Mouse (Mus musculus) heart, embryonic 16.5 days (tissue): ENCODE measurements at regions not wholly inside any gene's neighbourhood (a gene's known extent, or its start where the extent isn't known, plus 50 kb on each side); places are given as distances from the start of the nearest gene placed in this dataset.

Experiments
- ATAC-seq: fragments of 200-750 bp; cut with Nextera tagmentation; replicated peaks from 2 replicates; pipeline ENCODE4 v1.8.0; 2017; ENCODE audit warnings: moderate number of reproducible peaks; ENCODE audit not compliant: insufficient read depth, low FRiP score; ENCODE audit errors: extremely low read depth
- H3K27ac ChIP-seq: fragments of 300-500 bp; sonication (generic); 2 replicates; pipeline ENCODE4 v1.5.1; 2014; ENCODE audit warnings: mild to moderate bottlenecking, low read length, control low read depth, moderate library complexity
- H3K27me3 ChIP-seq: fragments of 300-500 bp; sonication (generic); 2 replicates; pipeline ENCODE4 v1.6.1; 2014; ENCODE audit warnings: low read length, mixed read lengths; ENCODE audit not compliant: control insufficient read depth, insufficient read depth
- H3K36me3 ChIP-seq: fragments of 300-500 bp; sonication (generic); 2 replicates; pipeline ENCODE4 v1.6.1; 2014; ENCODE audit not compliant: control insufficient read depth, insufficient read depth
- H3K4me1 ChIP-seq: fragments of 300-500 bp; sonication (generic); 2 replicates; pipeline ENCODE4 v1.6.1; 2014; ENCODE audit warnings: low read length, mixed read lengths; ENCODE audit not compliant: control insufficient read depth, insufficient read depth
- H3K4me2 ChIP-seq: fragments of 300-500 bp; sonication (generic); 2 replicates; pipeline ENCODE4 v1.6.1; 2014; ENCODE audit warnings: low read depth, mild to moderate bottlenecking, control low read depth, low read length
- H3K4me3 ChIP-seq: fragments of 300-500 bp; sonication (generic); 2 replicates; pipeline ENCODE4 v1.5.1; 2014; ENCODE audit warnings: mild to moderate bottlenecking, control low read depth, low read length
- H3K9ac ChIP-seq: fragments of 300-500 bp; sonication (generic); 2 replicates; pipeline ENCODE4 v1.6.1; 2014; ENCODE audit warnings: low read length, control low read depth
- H3K9me3 ChIP-seq: fragments of 300-500 bp; sonication (generic); replicated peaks from 2 replicates; pipeline ENCODE4 v1.6.1; 2016; ENCODE audit warnings: low read length; ENCODE audit not compliant: control insufficient read depth
- WGBS: fragments of 180-500 bp; shearing (Covaris S2); extraction: QIAGEN DNeasy Blood & Tissue Kit; methylation state at CpG from one replicate; pipeline ENCODE4 v1.1.7; 2014; 5-methylcytosine and 5-hydroxymethylcytosine counted together

DNA sequence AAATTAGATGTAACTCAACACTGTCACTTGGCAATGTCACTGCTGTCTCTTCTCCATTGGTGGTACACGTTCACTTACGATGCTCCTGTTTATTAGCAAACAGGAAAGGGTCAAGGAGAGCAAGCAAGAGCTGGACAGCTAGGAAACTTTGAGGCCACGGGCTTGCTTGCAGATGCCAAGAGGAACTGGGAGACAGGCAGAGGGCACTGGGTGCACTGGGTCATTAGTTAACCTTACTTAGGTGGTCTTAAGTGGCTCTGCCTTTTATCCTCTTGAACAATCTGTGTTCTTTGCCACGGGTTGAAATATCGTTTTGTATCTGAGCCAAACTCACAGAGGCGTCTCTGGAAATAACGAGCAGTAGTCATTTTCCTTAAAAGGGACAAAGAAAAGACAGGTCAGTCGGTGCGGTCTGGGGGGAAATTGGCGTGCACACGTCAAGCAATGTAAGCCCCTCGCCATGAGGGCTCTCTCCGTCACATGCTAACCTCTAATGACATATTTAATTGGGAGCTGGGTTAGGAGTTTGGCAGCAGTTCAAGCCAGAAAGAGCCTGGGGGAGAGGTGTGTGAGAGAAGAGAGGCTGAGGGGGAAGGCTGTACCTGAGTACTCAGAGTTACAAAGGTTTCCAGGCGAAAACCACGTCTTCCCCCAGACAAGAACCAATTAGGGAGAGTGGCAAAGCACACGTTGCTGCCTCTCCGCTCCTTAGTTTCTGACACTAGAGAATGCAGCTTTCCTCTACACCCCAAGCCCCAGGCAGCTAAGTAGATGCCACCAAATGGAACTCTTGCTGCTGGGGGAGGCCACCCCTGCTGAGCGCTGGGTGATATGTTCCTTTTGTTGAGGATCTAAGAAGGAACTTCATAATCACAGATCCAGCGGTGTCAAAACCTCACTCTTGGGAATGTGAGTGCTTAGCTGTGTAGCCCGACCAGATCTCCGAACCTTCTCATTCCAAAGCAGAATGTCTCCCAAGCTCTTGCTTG lies 140.0 kb upstream of the Tut7 start:
- no peak for ATAC-seq
- no peak overlapping the region for H3K4me2 ChIP-seq
- H3K4me3 ChIP-seq: no peak overlapping the region
- WGBS: 51% methylated on average over 21 of the region's 21 CpGs
- H3K4me1 ChIP-seq: peaks cover 9% of the 10 kb centered on the region
- no peaks in the 10 kb centered on the region for H3K9me3 ChIP-seq
- no peaks in the 10 kb centered on the region for H3K36me3 ChIP-seq
- no peaks in the 10 kb centered on the region for H3K27me3 ChIP-seq
- H3K9ac ChIP-seq: no peak overlapping the region
- no peak overlapping the region for H3K27ac ChIP-seq

DNA sequence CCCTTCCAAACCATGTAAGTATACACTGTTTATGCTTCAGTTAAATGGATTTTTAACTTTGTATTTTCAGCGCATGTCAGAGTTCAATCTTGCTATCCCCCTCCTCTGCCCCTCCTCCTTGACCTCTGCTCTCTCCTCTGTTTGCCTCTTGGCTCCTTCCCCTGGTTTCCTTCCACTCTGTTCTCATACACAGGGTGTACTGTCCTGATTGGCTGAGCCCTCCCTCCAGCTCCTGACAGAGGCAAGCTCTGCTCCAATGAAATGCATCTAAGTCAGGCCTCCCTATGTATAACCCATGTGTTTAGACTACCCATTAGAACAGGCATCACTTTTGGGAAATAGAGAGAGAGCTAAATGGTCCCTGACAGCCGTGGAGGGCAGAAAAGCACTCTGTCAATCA lies 133.5 kb upstream of the Tut7 start:
- ATAC-seq: no peak
- 58% methylated on average over 2 of the region's 2 CpGs for WGBS
- no peak overlapping the region for H3K27ac ChIP-seq

GRCm38 (mm10) chr13:59952809-59953208 lies 129.9 kb upstream of the Tut7 start:
- no peaks in the 10 kb centered on the region for H3K27me3 ChIP-seq
- no peaks in the 10 kb centered on the region for H3K36me3 ChIP-seq
- 0 out of 2 replicates have a peak, but pooled peaks have one; percentile 38 for ATAC-seq
- H3K4me2 ChIP-seq: no peak overlapping the region
- H3K4me3 ChIP-seq: no peak overlapping the region
- 50% methylated on average over 4 of the region's 4 CpGs for WGBS
- no peak overlapping the region for H3K9ac ChIP-seq
- peaks cover 8% of the 10 kb centered on the region; the same call in 1 of the 2 replicates for H3K4me1 ChIP-seq
- H3K27ac ChIP-seq: no peak overlapping the region
- no peaks in the 10 kb centered on the region for H3K9me3 ChIP-seq

More for the DNA sequence above, 133.5 kb upstream of the Tut7 start:
- Histone ChIP-seq H3K4me1 (no peaks in the 10 kb centered on the region), H3K9me3 (no peaks in the 10 kb centered on the region), H3K9ac (no peak overlapping the region), H3K27me3 (no peaks in the 10 kb centered on the region), H3K4me3 (no peak overlapping the region), H3K36me3 (no peaks in the 10 kb centered on the region), H3K4me2 (no peak overlapping the region)

GRCm38 (mm10) chr13:59952116-59952515 lies 129.2 kb upstream of the Tut7 start:
- Histone ChIP-seq H3K27me3 (no peaks in the 10 kb centered on the region), H3K4me1 (peaks cover 8% of the 10 kb centered on the region; the same call in 1 of the 2 replicates), H3K4me3 (no peak overlapping the region), H3K9ac (no peak overlapping the region), H3K36me3 (no peaks in the 10 kb centered on the region), H3K9me3 (no peaks in the 10 kb centered on the region), H3K27ac (no peak overlapping the region), H3K4me2 (no peak overlapping the region)
- no peak for ATAC-seq
- 65% methylated on average over 3 of the region's 3 CpGs for WGBS

DNA sequence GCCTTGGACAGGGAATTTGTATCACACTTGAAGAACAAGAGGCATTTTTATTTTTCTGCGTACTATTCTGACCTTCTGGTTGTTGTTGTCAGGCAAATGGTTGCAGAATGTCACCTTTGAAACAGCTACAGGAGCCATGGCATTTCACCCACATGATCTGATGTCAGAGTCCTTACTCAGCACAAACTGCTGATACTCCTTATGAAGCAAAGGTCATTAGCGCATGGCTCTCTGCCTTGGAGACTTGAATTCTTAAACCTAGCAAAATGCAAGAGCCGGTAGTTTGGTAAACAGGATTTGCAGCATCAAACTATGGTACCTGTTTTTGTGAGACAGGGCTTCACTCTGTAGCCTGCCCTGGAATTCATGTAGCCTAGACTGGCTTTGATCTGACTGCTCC lies 127.3 kb upstream of the Tut7 start:
- no peak overlapping the region for H3K27ac ChIP-seq
- H3K9ac ChIP-seq: no peak overlapping the region
- H3K4me1 ChIP-seq: peaks cover 8% of the 10 kb centered on the region; the same call in 1 of the 2 replicates
- no peaks in the 10 kb centered on the region for H3K27me3 ChIP-seq
- 89% methylated on average over 3 of the region's 3 CpGs for WGBS
- no peak for ATAC-seq
- no peaks in the 10 kb centered on the region for H3K36me3 ChIP-seq
- no peak overlapping the region for H3K4me2 ChIP-seq
- no peak overlapping the region for H3K4me3 ChIP-seq
- no peaks in the 10 kb centered on the region for H3K9me3 ChIP-seq

DNA sequence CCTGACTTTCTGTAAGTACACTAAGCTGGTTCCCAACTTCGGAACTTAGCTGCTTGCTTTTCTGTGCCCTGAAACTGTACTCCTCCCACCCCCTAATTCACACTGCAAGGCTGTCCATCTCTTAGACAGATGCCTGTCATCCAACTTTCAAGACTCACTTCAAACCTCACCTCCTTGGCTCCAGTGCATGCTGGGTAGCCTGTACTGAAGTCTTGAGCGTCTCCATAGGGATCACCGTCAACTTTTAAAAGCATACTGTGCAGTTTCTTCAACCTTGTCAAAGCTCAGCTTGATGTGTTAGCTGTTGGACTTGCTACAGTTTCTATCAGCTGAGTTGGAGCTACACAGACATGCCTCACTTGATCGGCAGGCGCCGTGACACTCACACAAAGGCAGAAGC lies 126.5 kb upstream of the Tut7 start:
- ATAC-seq: no peak
- H3K4me1 ChIP-seq: peaks cover 8% of the 10 kb centered on the region; the same call in 1 of the 2 replicates
- H3K27me3 ChIP-seq: no peaks in the 10 kb centered on the region
- H3K27ac ChIP-seq: no peak overlapping the region
- H3K9ac ChIP-seq: no peak overlapping the region
- no peak overlapping the region for H3K4me2 ChIP-seq
- 68% methylated on average over 6 of the region's 6 CpGs for WGBS
- H3K4me3 ChIP-seq: no peak overlapping the region
- no peaks in the 10 kb centered on the region for H3K36me3 ChIP-seq
- H3K9me3 ChIP-seq: no peaks in the 10 kb centered on the region

GRCm38 (mm10) chr13:59948496-59949138 lies 125.7 kb upstream of the Tut7 start:
- no peaks in the 10 kb centered on the region for H3K36me3 ChIP-seq
- H3K9ac ChIP-seq: no peak overlapping the region
- peak overlapping the region; percentile 45 for H3K4me2 ChIP-seq
- H3K27ac ChIP-seq: no peak overlapping the region
- H3K9me3 ChIP-seq: no peaks in the 10 kb centered on the region
- peaks cover 8% of the 10 kb centered on the region; the same call in 1 of the 2 replicates for H3K4me1 ChIP-seq
- WGBS: 36% methylated on average over 15 of the region's 15 CpGs
- peak; percentile 69; the same call in 1 of the 2 replicates for ATAC-seq
- H3K27me3 ChIP-seq: no peaks in the 10 kb centered on the region
- no peak overlapping the region for H3K4me3 ChIP-seq

DNA sequence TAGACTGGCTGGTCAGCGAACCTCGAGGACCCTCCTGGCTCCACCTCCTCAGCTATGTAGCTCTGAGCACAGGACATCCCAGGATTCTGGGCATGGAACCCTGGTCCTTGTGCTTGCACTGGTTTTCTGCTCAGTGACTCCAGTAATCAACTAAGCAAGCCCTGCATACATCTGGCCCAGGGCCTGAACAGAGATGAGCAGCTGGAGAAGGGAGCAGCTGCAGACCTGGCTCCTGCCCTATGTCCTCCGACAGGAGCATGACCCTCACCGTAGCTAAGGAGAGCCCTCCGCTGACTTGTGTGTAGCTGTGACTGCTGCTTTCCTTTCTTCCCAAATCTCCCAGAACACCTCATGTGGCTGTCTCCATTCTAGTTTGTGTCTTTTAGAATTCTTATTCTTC lies 124.5 kb upstream of the Tut7 start:
- WGBS: 69% methylated on average over 5 of the region's 5 CpGs
- H3K4me3 ChIP-seq: no peak overlapping the region
- ATAC-seq: no peak

DNA sequence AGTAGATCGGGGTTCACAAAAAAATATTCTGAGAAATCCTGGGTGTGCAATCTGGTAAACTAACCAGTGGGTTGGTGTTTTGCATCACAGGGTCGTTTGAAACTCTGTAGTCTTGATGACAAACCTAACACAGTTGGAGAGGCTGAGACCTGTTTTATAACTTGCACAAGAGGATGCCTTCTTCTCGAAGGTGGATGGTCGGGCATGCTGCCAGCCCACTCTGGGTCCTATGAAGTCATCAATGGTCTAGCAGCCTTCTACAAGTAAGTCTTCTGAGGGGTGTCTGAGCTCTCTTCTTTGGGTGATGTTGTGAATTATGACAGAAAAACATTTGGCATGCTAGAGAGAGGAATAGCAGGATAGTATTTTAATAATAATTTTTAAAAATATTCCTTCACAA lies 123.6 kb upstream of the Tut7 start:
- no peak for ATAC-seq
- H3K9ac ChIP-seq: no peak overlapping the region
- H3K4me3 ChIP-seq: no peak overlapping the region
- no peaks in the 10 kb centered on the region for H3K36me3 ChIP-seq
- 53% methylated on average over 4 of the region's 4 CpGs for WGBS
- no peak overlapping the region for H3K4me2 ChIP-seq
- no peaks in the 10 kb centered on the region for H3K9me3 ChIP-seq
- peaks cover 8% of the 10 kb centered on the region; the same call in 1 of the 2 replicates for H3K4me1 ChIP-seq
- no peaks in the 10 kb centered on the region for H3K27me3 ChIP-seq
- no peak overlapping the region for H3K27ac ChIP-seq

More for the DNA sequence above, 124.5 kb upstream of the Tut7 start:
- no peaks in the 10 kb centered on the region for H3K36me3 ChIP-seq
- no peak overlapping the region for H3K27ac ChIP-seq
- no peak overlapping the region for H3K4me2 ChIP-seq
- H3K9me3 ChIP-seq: no peaks in the 10 kb centered on the region
- no peaks in the 10 kb centered on the region for H3K27me3 ChIP-seq
- H3K9ac ChIP-seq: no peak overlapping the region
- peaks cover 8% of the 10 kb centered on the region; the same call in 1 of the 2 replicates for H3K4me1 ChIP-seq
